Mouse (Mus musculus) megakaryocyte, embryonic 14.5 days (primary cell): Measurements from ENCODE around the gene Cdc42.

ENCODE experiments used
- FLI1 ChIP-seq: IDR thresholded peaks from 2 replicates; pipeline ENCODE4 v1.6.1; 2012; ENCODE audit warnings: low read length, inconsistent platforms, mixed read lengths
- GATA1 ChIP-seq: IDR thresholded peaks from 3 replicates; pipeline ENCODE4 v1.6.1; 2012; ENCODE audit warnings: mixed read lengths, low read length, inconsistent platforms, borderline replicate concordance

GRCm38 (mm10) chr4:137283407-137283732, 74.2 kb downstream of the Cdc42 start:
- TF ChIP-seq GATA1 = no peak
- TF ChIP-seq FLI1 = no peak
